Mouse (Mus musculus) lung, postnatal 0 days (tissue): ENCODE data around the gene Ncoa3. TPM values are rescaled to one million over a fixed set of nuclear protein-coding genes. Genes with fewer than 3 reads are reported as not detected.
"Not testable (repeated sequence)": the region's sequence is repeated elsewhere in the genome, so short reads cannot be mapped to it uniquely, and the experiment has no call there.

Experiments used
- ATAC-seq: fragments of 200-750 bp; cut with Nextera tagmentation; 2 replicates; pipeline ENCODE4 v1.8.0; 2017; ENCODE audit warnings: moderate library complexity
- DNase-seq: peaks from one replicate; pipeline ENCODE4 v3.0.0-alpha.2; 2016; ENCODE audit warnings: low spot score
- H3K27ac ChIP-seq: fragments of 300-500 bp; sonication (generic); 2 replicates; pipeline ENCODE4 v1.5.1; 2014; ENCODE audit warnings: antibody characterized with exemption, mild to moderate bottlenecking, low read length, mixed read lengths
- H3K27me3 ChIP-seq: fragments of 300-500 bp; sonication (generic); replicated peaks from 2 replicates; pipeline ENCODE4 v1.6.1; 2014; ENCODE audit warnings: low read length, mixed read lengths; ENCODE audit not compliant: insufficient read depth
- H3K36me3 ChIP-seq: fragments of 300-500 bp; sonication (generic); 2 replicates; pipeline ENCODE4 v1.6.1; 2014; ENCODE audit warnings: low read length, mixed read lengths; ENCODE audit not compliant: insufficient read depth
- H3K4me1 ChIP-seq: fragments of 300-500 bp; sonication (generic); 2 replicates; pipeline ENCODE4 v1.6.1; 2014; ENCODE audit warnings: antibody characterized with exemption, low read depth, low read length, mixed read lengths; ENCODE audit not compliant: insufficient read depth
- H3K4me2 ChIP-seq: fragments of 300-500 bp; sonication (generic); replicated peaks from 2 replicates; pipeline ENCODE4 v1.6.1; 2014; ENCODE audit warnings: low read depth, mild to moderate bottlenecking, low read length, moderate library complexity, mixed read lengths
- H3K4me3 ChIP-seq: fragments of 300-500 bp; sonication (generic); 2 replicates; pipeline ENCODE4 v1.5.1; 2014; ENCODE audit warnings: low read depth, low read length
- H3K9ac ChIP-seq: fragments of 300-500 bp; sonication (generic); replicated peaks from 2 replicates; pipeline ENCODE4 v1.6.1; 2014; ENCODE audit warnings: low read depth, mild to moderate bottlenecking
- H3K9me3 ChIP-seq: fragments of 300-500 bp; sonication (generic); 2 replicates; pipeline ENCODE4 v1.6.1; 2016; ENCODE audit warnings: low read length, mixed read lengths
- CTCF ChIP-seq: IDR thresholded peaks from 2 replicates; pipeline ENCODE4 v1.5.1; 2016; ENCODE audit warnings: antibody characterized with exemption, mild to moderate bottlenecking
- EP300 ChIP-seq: IDR thresholded peaks from 2 replicates; pipeline ENCODE4 v1.6.1; 2016; ENCODE audit warnings: antibody characterized with exemption, mild to moderate bottlenecking, control low read depth
- WGBS: fragments of 180-500 bp; shearing (Covaris S2); extraction: QIAGEN DNeasy Blood & Tissue Kit; methylation state at CpG from one replicate; pipeline ENCODE4 v1.1.7; 2014; 5-methylcytosine and 5-hydroxymethylcytosine counted together
- polyA plus RNA-seq: library from polyadenylated mRNA; unstranded; fragments of >200 nt; fragmentation: Nextera tagmentation; extraction: Ambion mirVana; gene quantifications from 2 replicates; pipeline ENCODE4 v1.2.1, GENCODE M21; 2015

Gene Ncoa3
- polyA plus RNA-seq, 1 experiment from 2014 or later = 8.5 TPM

GRCm38 (mm10) chr2:166084111-166084510 is 91.7 kb downstream of the Ncoa3 start:
- no peaks in the 10 kb centered on the region; the same call in 1 of the 2 replicates for H3K4me1 ChIP-seq
- H3K36me3 ChIP-seq = no peaks in the 10 kb centered on the region
- no peak overlapping the region for H3K4me2 ChIP-seq
- no peaks in the 10 kb centered on the region for H3K27me3 ChIP-seq
- H3K4me3 ChIP-seq = no peak overlapping the region
- H3K27ac ChIP-seq = no peak overlapping the region
- ATAC-seq = no peak
- no peak overlapping the region for H3K9ac ChIP-seq
- TF ChIP-seq CTCF (no peak), EP300 (no peak)
- DNase-seq = no peak
- no peaks in the 10 kb centered on the region for H3K9me3 ChIP-seq
- 75% methylated on average over 7 of the region's 7 CpGs for WGBS

GRCm38 (mm10) chr2:166084964-166085363 is 92.5 kb downstream of the Ncoa3 start:
- H3K36me3 ChIP-seq, H3K4me3 ChIP-seq, H3K4me2 ChIP-seq, H3K9ac ChIP-seq, H3K27ac ChIP-seq, H3K27me3 ChIP-seq, ATAC-seq, H3K9me3 ChIP-seq, H3K4me1 ChIP-seq: not testable (repeated sequence)
- WGBS = 32% methylated on average over 6 of the region's 6 CpGs
- peak; percentile 65 for DNase-seq
- TF ChIP-seq CTCF = peak; percentile 85

GRCm38 (mm10) chr2:166085780-166086179 is 93.3 kb downstream of the Ncoa3 start:
- Histone ChIP-seq H3K36me3 (no peaks in the 10 kb centered on the region), H3K4me2 (no peak overlapping the region), H3K4me3 (no peak overlapping the region), H3K4me1 (no peaks in the 10 kb centered on the region; the same call in 1 of the 2 replicates), H3K9ac (no peak overlapping the region), H3K9me3 (no peaks in the 10 kb centered on the region), H3K27me3 (no peaks in the 10 kb centered on the region), H3K27ac (no peak overlapping the region)
- no peak for TF ChIP-seq EP300
- no peak for TF ChIP-seq CTCF
- ATAC-seq = no peak
- WGBS = 93% methylated on average over 10 of the region's 10 CpGs
- DNase-seq = no peak

GRCm38 (mm10) chr2:166086457-166087233 is 94.2 kb downstream of the Ncoa3 start:
- peak; percentile 27 for DNase-seq
- no peak for ATAC-seq
- H3K9ac ChIP-seq = no peak overlapping the region
- no peaks in the 10 kb centered on the region for H3K4me1 ChIP-seq
- TF ChIP-seq EP300 (no peak), CTCF (no peak)
- H3K27me3 ChIP-seq = no peaks in the 10 kb centered on the region
- 84% methylated on average over 29 of the region's 29 CpGs for WGBS
- H3K4me3 ChIP-seq = no peak overlapping the region
- H3K36me3 ChIP-seq = no peaks in the 10 kb centered on the region
- no peak overlapping the region for H3K27ac ChIP-seq
- H3K9me3 ChIP-seq = no peaks in the 10 kb centered on the region
- H3K4me2 ChIP-seq = no peak overlapping the region

GRCm38 (mm10) chr2:166088991-166089390 is 96.6 kb downstream of the Ncoa3 start:
- H3K4me1 ChIP-seq = no peaks in the 10 kb centered on the region
- H3K27ac ChIP-seq = no peak overlapping the region
- DNase-seq (no peak), ATAC-seq (no peak)
- H3K27me3 ChIP-seq = no peaks in the 10 kb centered on the region
- H3K36me3 ChIP-seq = no peaks in the 10 kb centered on the region
- H3K4me2 ChIP-seq = no peak overlapping the region
- H3K9ac ChIP-seq = no peak overlapping the region
- TF ChIP-seq EP300 (no peak), CTCF (no peak)
- no peak overlapping the region for H3K4me3 ChIP-seq
- no peaks in the 10 kb centered on the region for H3K9me3 ChIP-seq
- 78% methylated on average over 9 of the region's 9 CpGs for WGBS

GRCm38 (mm10) chr2:166090131-166090581 is 97.7 kb downstream of the Ncoa3 start:
- DNase-seq = no peak
- ATAC-seq = no peak
- H3K27ac ChIP-seq = no peak overlapping the region

More at GRCm38 (mm10) chr2:166090131-166090581, 97.7 kb downstream of the Ncoa3 start:
- TF ChIP-seq CTCF = 0 out of 2 replicates have a peak, but pooled peaks have one; percentile 4
- TF ChIP-seq EP300 = no peak
- H3K9me3 ChIP-seq = no peaks in the 10 kb centered on the region
- no peak overlapping the region for H3K4me2 ChIP-seq
- no peak overlapping the region for H3K4me3 ChIP-seq
- no peaks in the 10 kb centered on the region for H3K36me3 ChIP-seq
- no peaks in the 10 kb centered on the region for H3K27me3 ChIP-seq
- 38% methylated on average over 6 of the region's 7 CpGs for WGBS
- no peak overlapping the region for H3K9ac ChIP-seq
- no peaks in the 10 kb centered on the region for H3K4me1 ChIP-seq
